Mouse (Mus musculus): ENCODE data around the gene Atp2a3. TPM values are rescaled to one million over a fixed set of nuclear protein-coding genes. Genes with fewer than 3 reads are reported as not detected.
A peak's percentile ranks its signal among the peaks of the same experiment; 100 is the strongest.

The Atp2a3 gene
- polyA plus RNA-seq, 1 experiment from 2014 or later, result 0.59 TPM

- no peak for ATAC-seq (ENCODE audit: low FRiP score)
Observed at GRCm38 (mm10) chr11:72963058-72963788, 2.3 kb downstream of the Atp2a3 start.

GRCm38 (mm10) chr11:72963789-72964294 lies 2.9 kb downstream of the Atp2a3 start:
- no peak overlapping the region for H3K4me2 ChIP-seq
- H3K27ac ChIP-seq (ENCODE audit: low read depth, low read length), result no peak overlapping the region
- H3K9ac ChIP-seq (ENCODE audit: low read length), result no peak overlapping the region
- H3K4me3 ChIP-seq (ENCODE audit: low read depth, low read length), result no peak overlapping the region
- peaks cover 36% of the 10 kb centered on the region for H3K27me3 ChIP-seq (ENCODE audit: control insufficient read depth, insufficient read depth, low read length)
- H3K4me1 ChIP-seq (ENCODE audit: control insufficient read depth, insufficient read depth, low read length), result no peaks in the 10 kb centered on the region
- no peak for ATAC-seq (ENCODE audit: low FRiP score)
- no peaks in the 10 kb centered on the region for H3K36me3 ChIP-seq (ENCODE audit: control insufficient read depth, insufficient read depth, low read length)
- no peaks in the 10 kb centered on the region for H3K9me3 ChIP-seq (ENCODE audit: control insufficient read depth, low read length)
- DNase-seq (ENCODE audit: low spot score, missing footprints), result no peak
- WGBS, result 70% methylated on average over 3 of the region's 3 CpGs

More at GRCm38 (mm10) chr11:72963058-72963788, 2.3 kb downstream of the Atp2a3 start:
- Histone ChIP-seq H3K4me2 (no peak overlapping the region), H3K9me3 (ENCODE audit: control insufficient read depth, low read length) (no peaks in the 10 kb centered on the region), H3K36me3 (ENCODE audit: control insufficient read depth, insufficient read depth, low read length) (no peaks in the 10 kb centered on the region), H3K4me1 (ENCODE audit: control insufficient read depth, insufficient read depth, low read length) (no peaks in the 10 kb centered on the region), H3K27me3 (ENCODE audit: control insufficient read depth, insufficient read depth, low read length) (peaks cover 36% of the 10 kb centered on the region), H3K27ac (ENCODE audit: low read depth, low read length) (no peak overlapping the region), H3K4me3 (ENCODE audit: low read depth, low read length) (no peak overlapping the region), H3K9ac (ENCODE audit: low read length) (no peak overlapping the region)
- DNase-seq (ENCODE audit: low spot score, missing footprints), result no peak
- 66% methylated on average over 7 of the region's 7 CpGs for WGBS

- ATAC-seq (ENCODE audit: low FRiP score) (no peak), DNase-seq (ENCODE audit: low spot score, missing footprints) (no peak)
- no peaks in the 10 kb centered on the region for H3K36me3 ChIP-seq (ENCODE audit: control insufficient read depth, insufficient read depth, low read length)
- WGBS, result 82% methylated on average over 13 of the region's 13 CpGs
- no peak overlapping the region for H3K4me3 ChIP-seq (ENCODE audit: low read depth, low read length)
- H3K9me3 ChIP-seq (ENCODE audit: control insufficient read depth, low read length), result no peaks in the 10 kb centered on the region
- H3K27ac ChIP-seq (ENCODE audit: low read depth, low read length), result no peak overlapping the region
- H3K27me3 ChIP-seq (ENCODE audit: control insufficient read depth, insufficient read depth, low read length), result no peaks in the 10 kb centered on the region
- no peak overlapping the region for H3K9ac ChIP-seq (ENCODE audit: low read length)
- H3K4me1 ChIP-seq (ENCODE audit: control insufficient read depth, insufficient read depth, low read length), result no peaks in the 10 kb centered on the region
- H3K4me2 ChIP-seq, result no peak overlapping the region
Observed at GRCm38 (mm10) chr11:72974995-72975503, 14.1 kb downstream of the Atp2a3 start.

GRCm38 (mm10) chr11:72982516-72982915 lies 21.5 kb downstream of the Atp2a3 start:
- ATAC-seq (ENCODE audit: low FRiP score), result no peak
- DNase-seq (ENCODE audit: low spot score, missing footprints), result no peak
- H3K4me3 ChIP-seq (ENCODE audit: low read depth, low read length), result no peak overlapping the region
- WGBS, result 87% methylated on average over 9 of the region's 9 CpGs
- H3K9ac ChIP-seq (ENCODE audit: low read length), result no peak overlapping the region
- H3K4me1 ChIP-seq (ENCODE audit: control insufficient read depth, insufficient read depth, low read length), result no peaks in the 10 kb centered on the region
- H3K27ac ChIP-seq (ENCODE audit: low read depth, low read length), result no peak overlapping the region
- no peaks in the 10 kb centered on the region for H3K36me3 ChIP-seq (ENCODE audit: control insufficient read depth, insufficient read depth, low read length)
- H3K27me3 ChIP-seq (ENCODE audit: control insufficient read depth, insufficient read depth, low read length), result no peaks in the 10 kb centered on the region
- no peaks in the 10 kb centered on the region for H3K9me3 ChIP-seq (ENCODE audit: control insufficient read depth, low read length)
- no peak overlapping the region for H3K4me2 ChIP-seq

- WGBS, result 45% methylated on average over 5 of the region's 5 CpGs
- no peak overlapping the region for H3K4me2 ChIP-seq
- peak; percentile 39 for DNase-seq (ENCODE audit: low spot score, missing footprints)
- H3K4me1 ChIP-seq (ENCODE audit: control insufficient read depth, insufficient read depth, low read length), result no peaks in the 10 kb centered on the region
- H3K9me3 ChIP-seq (ENCODE audit: control insufficient read depth, low read length), result no peaks in the 10 kb centered on the region
- no peak overlapping the region for H3K4me3 ChIP-seq (ENCODE audit: low read depth, low read length)
- H3K36me3 ChIP-seq (ENCODE audit: control insufficient read depth, insufficient read depth, low read length), result no peaks in the 10 kb centered on the region
- H3K9ac ChIP-seq (ENCODE audit: low read length), result no peak overlapping the region
- no peaks in the 10 kb centered on the region for H3K27me3 ChIP-seq (ENCODE audit: control insufficient read depth, insufficient read depth, low read length)
- H3K27ac ChIP-seq (ENCODE audit: low read depth, low read length), result no peak overlapping the region
- ATAC-seq (ENCODE audit: low FRiP score), result no peak
Observed at GRCm38 (mm10) chr11:72983283-72983682, 22.3 kb downstream of the Atp2a3 start.

GRCm38 (mm10) chr11:72986745-72987144 lies 25.8 kb downstream of the Atp2a3 start:
- Histone ChIP-seq H3K4me1 (ENCODE audit: control insufficient read depth, insufficient read depth, low read length) (no peaks in the 10 kb centered on the region), H3K4me3 (ENCODE audit: low read depth, low read length) (no peak overlapping the region), H3K27ac (ENCODE audit: low read depth, low read length) (no peak overlapping the region), H3K36me3 (ENCODE audit: control insufficient read depth, insufficient read depth, low read length) (no peaks in the 10 kb centered on the region), H3K27me3 (ENCODE audit: control insufficient read depth, insufficient read depth, low read length) (no peaks in the 10 kb centered on the region), H3K9ac (ENCODE audit: low read length) (no peak overlapping the region), H3K9me3 (ENCODE audit: control insufficient read depth, low read length) (no peaks in the 10 kb centered on the region), H3K4me2 (no peak overlapping the region)
- DNase-seq (ENCODE audit: low spot score, missing footprints) (no peak), ATAC-seq (ENCODE audit: low FRiP score) (no peak)
- 82% methylated on average over 5 of the region's 5 CpGs for WGBS

GRCm38 (mm10) chr11:72987234-72987633 lies 26.3 kb downstream of the Atp2a3 start:
- no peak overlapping the region for H3K27ac ChIP-seq (ENCODE audit: low read depth, low read length)
- no peak overlapping the region for H3K9ac ChIP-seq (ENCODE audit: low read length)
- H3K4me1 ChIP-seq (ENCODE audit: control insufficient read depth, insufficient read depth, low read length), result no peaks in the 10 kb centered on the region
- ATAC-seq (ENCODE audit: low FRiP score), result no peak
- no peak for DNase-seq (ENCODE audit: low spot score, missing footprints)
- H3K9me3 ChIP-seq (ENCODE audit: control insufficient read depth, low read length), result no peaks in the 10 kb centered on the region
- no peaks in the 10 kb centered on the region for H3K27me3 ChIP-seq (ENCODE audit: control insufficient read depth, insufficient read depth, low read length)
- no peaks in the 10 kb centered on the region for H3K36me3 ChIP-seq (ENCODE audit: control insufficient read depth, insufficient read depth, low read length)
- WGBS, result 74% methylated on average over 5 of the region's 5 CpGs
- H3K4me3 ChIP-seq (ENCODE audit: low read depth, low read length), result no peak overlapping the region
- no peak overlapping the region for H3K4me2 ChIP-seq

GRCm38 (mm10) chr11:72987807-72988206 lies 26.8 kb downstream of the Atp2a3 start:
- Histone ChIP-seq H3K36me3 (ENCODE audit: control insufficient read depth, insufficient read depth, low read length) (no peaks in the 10 kb centered on the region), H3K27me3 (ENCODE audit: control insufficient read depth, insufficient read depth, low read length) (no peaks in the 10 kb centered on the region), H3K27ac (ENCODE audit: low read depth, low read length) (no peak overlapping the region), H3K9me3 (ENCODE audit: control insufficient read depth, low read length) (no peaks in the 10 kb centered on the region), H3K9ac (ENCODE audit: low read length) (no peak overlapping the region), H3K4me3 (ENCODE audit: low read depth, low read length) (no peak overlapping the region), H3K4me2 (no peak overlapping the region), H3K4me1 (ENCODE audit: control insufficient read depth, insufficient read depth, low read length) (no peaks in the 10 kb centered on the region)
- DNase-seq (ENCODE audit: low spot score, missing footprints) (no peak), ATAC-seq (ENCODE audit: low FRiP score) (no peak)
- 85% methylated on average over 5 of the region's 5 CpGs for WGBS

GRCm38 (mm10) chr11:72989044-72989443 lies 28.1 kb downstream of the Atp2a3 start:
- DNase-seq (ENCODE audit: low spot score, missing footprints) (no peak), ATAC-seq (ENCODE audit: low FRiP score) (no peak)
- Histone ChIP-seq H3K9me3 (ENCODE audit: control insufficient read depth, low read length) (no peaks in the 10 kb centered on the region), H3K27me3 (ENCODE audit: control insufficient read depth, insufficient read depth, low read length) (no peaks in the 10 kb centered on the region), H3K4me3 (ENCODE audit: low read depth, low read length) (no peak overlapping the region), H3K4me1 (ENCODE audit: control insufficient read depth, insufficient read depth, low read length) (no peaks in the 10 kb centered on the region), H3K27ac (ENCODE audit: low read depth, low read length) (no peak overlapping the region), H3K36me3 (ENCODE audit: control insufficient read depth, insufficient read depth, low read length) (no peaks in the 10 kb centered on the region), H3K4me2 (no peak overlapping the region), H3K9ac (ENCODE audit: low read length) (no peak overlapping the region)
- 84% methylated on average over 6 of the region's 6 CpGs for WGBS
